Mouse (Mus musculus): ENCODE measurements around the gene Rsph10b.
"Not testable (repeated sequence)": the region's sequence is repeated elsewhere in the genome, so short reads cannot be mapped to it uniquely, and the experiment has no call there.

Gene Rsph10b

GRCm38 (mm10) chr5:143993260-143993659 lies 60.4 kb downstream of the Rsph10b start:
- DNase-seq (ENCODE audit: low spot score): peak; percentile 54

- DNase-seq (ENCODE audit: low spot score): no peak
Measured at GRCm38 (mm10) chr5:143993849-143994248, 61.0 kb downstream of the Rsph10b start.

GRCm38 (mm10) chr5:143994632-143995365 lies 62.0 kb downstream of the Rsph10b start:
- DNase-seq (ENCODE audit: low spot score): no peak

- no peak for DNase-seq (ENCODE audit: low spot score)
Measured at GRCm38 (mm10) chr5:143999409-143999808, 66.6 kb downstream of the Rsph10b start.

- DNase-seq (ENCODE audit: low spot score): no peak
Measured at GRCm38 (mm10) chr5:144002461-144003192, 69.8 kb downstream of the Rsph10b start.

- not testable (repeated sequence) for DNase-seq (ENCODE audit: low spot score)
Measured at GRCm38 (mm10) chr5:144013366-144014134, 80.7 kb downstream of the Rsph10b start.

GRCm38 (mm10) chr5:144014551-144015311 lies 81.9 kb downstream of the Rsph10b start, which contains the start of gene Ccz1:
Ccz1 (minus strand) TSS chr5:144014877.
- peak; percentile 82 for DNase-seq (ENCODE audit: low spot score)

- DNase-seq (ENCODE audit: low spot score): no peak
Measured at GRCm38 (mm10) chr5:144015312-144015650, 82.4 kb downstream of the Rsph10b start.

- DNase-seq (ENCODE audit: low spot score): no peak
Measured at GRCm38 (mm10) chr5:144015845-144016244, 83.0 kb downstream of the Rsph10b start.

- DNase-seq (ENCODE audit: low spot score): no peak
Measured at GRCm38 (mm10) chr5:144026620-144027263, 93.9 kb downstream of the Rsph10b start, which contains the start of gene Ocm. Ocm (minus strand) TSS chr5:144026670.

- peak; percentile 7 for DNase-seq (ENCODE audit: low spot score)
Measured at GRCm38 (mm10) chr5:144032491-144032890, 99.7 kb downstream of the Rsph10b start.

GRCm38 (mm10) chr5:144034567-144034966 lies 101.7 kb downstream of the Rsph10b start:
- no peak for DNase-seq (ENCODE audit: low spot score)

Measured in lung, postnatal 25 days (tissue).